ENCODE assay signal across 8 mouse cellular contexts in genomic region chr4:98395346-98395689, GRCm38 (mm10). TPM values are rescaled to one million over a fixed set of nuclear protein-coding genes. Genes with fewer than 3 reads are reported as not detected.
DNase-seq lines count a peak whose midpoint lies in the region; ATAC-seq and TF ChIP-seq lines count a peak whose summit lies in the region.

No protein-coding gene starts in this region.

- peak overlapping the region; percentile 92 for H3K4me2 ChIP-seq in hindbrain, postnatal 0 days (ENCODE audit: low read depth, low read length)
- H3K4me2 ChIP-seq in neural tube, embryonic 12.5 days (replicated peaks) = peak overlapping the region; percentile 94

- whole genome bisulfite sequencing in embryonic facial prominence, embryonic 10.5 days = 4% methylated on average over 7 of the region's 7 CpGs
- WGBS in hindbrain, postnatal 0 days = 2% methylated on average over 7 of the region's 7 CpGs
- WGBS in neural tube, embryonic 12.5 days = 5% methylated on average over 7 of the region's 7 CpGs

- DNase-seq in layer of hippocampus, adult 9-11 months = peak; percentile 14
- DNase-seq in layer of hippocampus, adult 18-20 months (ENCODE audit: low spot score in 2 of 2) = no peak
- DNase-seq in embryonic facial prominence, embryonic 10.5 days (ENCODE audit: low spot score) = no peak
- DNase-seq in hindbrain, postnatal 0 days (ENCODE audit: low spot score) = no peak
- no peak for DNase-seq in frontal cortex, postnatal 10 days (ENCODE audit: low spot score in 2 of 2)
- no peak for DNase-seq in cerebellum, postnatal 4 days (ENCODE audit: low spot score in 2 of 2)
- no peak for DNase-seq in cerebellum, postnatal 10 days

- peaks cover 11% of the 10 kb centered on the region; the same call in 1 of the 2 replicates for H3K4me1 ChIP-seq in embryonic facial prominence, embryonic 10.5 days
- H3K4me1 ChIP-seq in hindbrain, postnatal 0 days (ENCODE audit: insufficient read depth, low read length) = no peaks in the 10 kb centered on the region
- 0 out of 2 replicates have a peak, but pooled peaks cover 5% of the 10 kb centered on the region for H3K4me1 ChIP-seq in neural tube, embryonic 12.5 days

- no peaks in the 10 kb centered on the region for H3K36me3 ChIP-seq in embryonic facial prominence, embryonic 10.5 days (replicated peaks)
- no peaks in the 10 kb centered on the region for H3K36me3 ChIP-seq in hindbrain, postnatal 0 days (ENCODE audit: insufficient read depth, low read length)
- no peaks in the 10 kb centered on the region for H3K36me3 ChIP-seq in neural tube, embryonic 12.5 days

- no peak for ATAC-seq in hindbrain, postnatal 0 days
- ATAC-seq in neural tube, embryonic 12.5 days (ENCODE audit: low FRiP score, low read depth) = no peak; the same call in 1 of the 2 replicates

- H3K9ac ChIP-seq in hindbrain, postnatal 0 days (replicated peaks; ENCODE audit: low read length) = peak overlapping the region; percentile 99
- peak overlapping the region; percentile 84 for H3K9ac ChIP-seq in neural tube, embryonic 12.5 days

- no peak for TF ChIP-seq CTCF in hindbrain, postnatal 0 days (IDR thresholded peaks at IDR 0.05; ENCODE audit: low read depth)

- H3K27me3 ChIP-seq in embryonic facial prominence, embryonic 10.5 days (replicated peaks; ENCODE audit: low read depth, poor library complexity, severe bottlenecking) = no peaks in the 10 kb centered on the region
- H3K27me3 ChIP-seq in hindbrain, postnatal 0 days (ENCODE audit: insufficient read depth, low read length) = no peaks in the 10 kb centered on the region
- no peaks in the 10 kb centered on the region for H3K27me3 ChIP-seq in neural tube, embryonic 12.5 days (replicated peaks)

- peak overlapping the region; percentile 92 for H3K4me3 ChIP-seq in embryonic facial prominence, embryonic 10.5 days
- H3K4me3 ChIP-seq in hindbrain, postnatal 0 days (ENCODE audit: low read length) = peak overlapping the region; percentile 85
- peak overlapping the region; percentile 83 for H3K4me3 ChIP-seq in neural tube, embryonic 12.5 days

- peak overlapping the region; percentile 96 for H3K27ac ChIP-seq in embryonic facial prominence, embryonic 10.5 days (replicated peaks)
- peak overlapping the region; percentile 84 for H3K27ac ChIP-seq in hindbrain, postnatal 0 days
- H3K27ac ChIP-seq in neural tube, embryonic 12.5 days = 0 out of 2 replicates have a peak overlapping the region, but pooled peaks have one; percentile 64

- H3K9me3 ChIP-seq in embryonic facial prominence, embryonic 10.5 days = no peaks in the 10 kb centered on the region
- no peaks in the 10 kb centered on the region for H3K9me3 ChIP-seq in hindbrain, postnatal 0 days (ENCODE audit: low read length)
- no peaks in the 10 kb centered on the region for H3K9me3 ChIP-seq in neural tube, embryonic 12.5 days

RNA-seq across cellular contexts. Expression of gene Patj, which starts 0.3 kb away (rescaled TPM):
- total RNA-seq in layer of hippocampus, adult 18-20 months (2021) = 1 to 10 TPM; 4.5 to 5.5 TPM
- 14.6 and 17.8 TPM in 2 replicates for polyA plus RNA-seq in embryonic facial prominence, embryonic 10.5 days (2016; fragmentation: Nextera tagmentation; extraction: Ambion mirVana)
- 15.3 and 24.6 TPM in 2 replicates for total RNA-seq in hindbrain, postnatal 0 days (2014; rRNA removed)
- 10.3 and 11.6 TPM in 2 replicates for polyA plus RNA-seq in hindbrain, postnatal 0 days (2015; fragmentation: Nextera tagmentation; extraction: Ambion mirVana)
- polyA plus RNA-seq in neural tube, embryonic 12.5 days (2016; fragmentation: Nextera tagmentation; extraction: Ambion mirVana) = 6.2 and 6.8 TPM in 2 replicates

RNA-seq across cellular contexts. Expression of gene Tm2d1, which starts 12.2 kb away (rescaled TPM):
- total RNA-seq in layer of hippocampus, adult 18-20 months (2021) = 10 to 100 TPM; 40.0 to 41.4 TPM
- polyA plus RNA-seq in embryonic facial prominence, embryonic 10.5 days (2016; fragmentation: Nextera tagmentation; extraction: Ambion mirVana) = 70.4 and 73.0 TPM in 2 replicates
- 34.9 and 47.9 TPM in 2 replicates for total RNA-seq in hindbrain, postnatal 0 days (2014; rRNA removed)
- polyA plus RNA-seq in hindbrain, postnatal 0 days (2015; fragmentation: Nextera tagmentation; extraction: Ambion mirVana) = 162 and 176 TPM in 2 replicates
- 109 and 114 TPM in 2 replicates for polyA plus RNA-seq in neural tube, embryonic 12.5 days (2016; fragmentation: Nextera tagmentation; extraction: Ambion mirVana)
